In genomic region chr6:90847523-90847922, GRCm38 (mm10) we compare ENCODE assay signal across 18 mouse cellular contexts.
"Had no signal": no experiment of that assay in that cellular context is flagged by ENCODE, and none has a peak within 500 bp of the region (broad histone marks: within the 10 kb centered on the region; RNA-seq: fewer than 3 reads in every experiment).

No protein-coding gene starts in this region.

- H3K9ac ChIP-seq: forebrain, postnatal 0 days; hindbrain, embryonic 13.5 days; hindbrain, embryonic 15.5 days; kidney, embryonic 15.5 days; limb, embryonic 13.5 days; limb, embryonic 15.5 days had no signal

- H3K4me1 ChIP-seq: kidney, embryonic 15.5 days; limb, embryonic 13.5 days; limb, embryonic 15.5 days had no signal

- H3K9me3 ChIP-seq: hindbrain, embryonic 13.5 days; hindbrain, embryonic 15.5 days; kidney, embryonic 15.5 days; limb, embryonic 15.5 days had no signal

- H3K27me3 ChIP-seq: hindbrain, embryonic 13.5 days; hindbrain, embryonic 15.5 days; kidney, embryonic 15.5 days; limb, embryonic 13.5 days; limb, embryonic 15.5 days had no signal

- ATAC-seq: intestine, embryonic 16.5 days had no signal

- H3K4me2 ChIP-seq: heart, embryonic 11.5 days; hindbrain, embryonic 13.5 days; hindbrain, embryonic 15.5 days; kidney, embryonic 15.5 days; limb, embryonic 13.5 days; limb, embryonic 15.5 days had no signal

- DNase-seq: gastrocnemius, postnatal 14 days; gastrocnemius, postnatal 36 days; heart, adult 2 months; heart, postnatal 10 days; kidney, adult 11 months; kidney, postnatal 14 days; layer of hippocampus, postnatal 36 days; left cerebral cortex, postnatal 4 days had no signal

- H3K4me3 ChIP-seq: heart, adult 2 months; hindbrain, embryonic 13.5 days; hindbrain, embryonic 15.5 days; kidney, embryonic 15.5 days; limb, embryonic 13.5 days; limb, embryonic 15.5 days had no signal

- H3K27ac ChIP-seq: heart, adult 2 months; hindbrain, embryonic 13.5 days; hindbrain, postnatal 0 days; kidney, embryonic 15.5 days; kidney, postnatal 0 days; limb, embryonic 13.5 days; limb, embryonic 15.5 days had no signal

- H3K36me3 ChIP-seq: hindbrain, embryonic 13.5 days; hindbrain, embryonic 15.5 days; kidney, embryonic 15.5 days; limb, embryonic 13.5 days; limb, embryonic 15.5 days had no signal
